Mouse (Mus musculus) brain, embryonic 14.5 days (tissue): Measurements from ENCODE around the gene C77080.

ENCODE experiments used
- CTCF ChIP-seq: fragments of 200-500 bp; IDR thresholded peaks from 2 replicates; pipeline ENCODE4 v1.5.1; 2012; ENCODE audit warnings: inconsistent platforms, mild to moderate bottlenecking, moderate library complexity, borderline replicate concordance; ENCODE audit not compliant: insufficient read depth, insufficient read length; ENCODE audit errors: extremely low read depth
- POLR2A ChIP-seq: fragments of 200-500 bp; IDR thresholded peaks from 2 replicates; pipeline ENCODE4 v1.6.1; 2012; ENCODE audit warnings: mild to moderate bottlenecking, inconsistent platforms, borderline replicate concordance; ENCODE audit not compliant: poor library complexity, insufficient read depth, insufficient read length, severe bottlenecking; ENCODE audit errors: extremely low read depth

GRCm38 (mm10) chr4:129179560-129179959, 81.6 kb downstream of the C77080 start:
- TF ChIP-seq CTCF (no peak), POLR2A (no peak)
